ENCODE assay signal across 8 mouse cellular contexts in genomic region chr10:34297299-34297979, GRCm38 (mm10). TPM values are rescaled to one million over a fixed set of nuclear protein-coding genes. Genes with fewer than 3 reads are reported as not detected.
A peak's percentile ranks its signal among the peaks of the same experiment; 100 is the strongest.
DNase-seq lines count a peak whose midpoint lies in the region; ATAC-seq lines count a peak whose summit lies in the region.

Tspyl4 (plus strand) TSS chr10:34297442.

- peak; percentile 93 for DNase-seq in gastrocnemius, adult 18-20 months (ENCODE audit: low spot score)
- DNase-seq in left cerebral cortex, adult 11 months (ENCODE audit: low spot score): peak; percentile 95
- DNase-seq in lung, postnatal 36 days: peak; percentile 96
- peak; percentile 97 for DNase-seq in retina, embryonic 14.5 days (ENCODE audit: low spot score)
- DNase-seq in thymus, postnatal 36 days: peak; percentile 92 to 95

- no peaks in the 10 kb centered on the region for H3K36me3 ChIP-seq in hindbrain, embryonic 16.5 days (ENCODE audit: control insufficient read depth, insufficient read depth, low read length)

- H3K27me3 ChIP-seq in hindbrain, embryonic 16.5 days (replicated peaks; ENCODE audit: control insufficient read depth, insufficient read depth, low read length): no peaks in the 10 kb centered on the region

- peak within 1 kb of the TSS; percentile 95 for H3K27ac ChIP-seq in hindbrain, embryonic 16.5 days (ENCODE audit: low read depth, low read length)

- H3K4me2 ChIP-seq in hindbrain, embryonic 16.5 days (ENCODE audit: low read length): peak within 1 kb of the TSS; percentile 99

- peaks cover 29% of the 10 kb centered on the region for H3K4me1 ChIP-seq in hindbrain, embryonic 16.5 days (ENCODE audit: control insufficient read depth, insufficient read depth, low read depth, low read length)

- peak within 1 kb of the TSS; percentile 80 for H3K9ac ChIP-seq in hindbrain, embryonic 16.5 days (ENCODE audit: low read depth, low read length)

- H3K9me3 ChIP-seq in hindbrain, embryonic 16.5 days (ENCODE audit: control insufficient read depth, low read length): no peaks in the 10 kb centered on the region

- under 1% methylated on average over 38 of the region's 38 CpGs for WGBS in hindbrain, embryonic 16.5 days

- H3K4me3 ChIP-seq in hindbrain, embryonic 16.5 days (ENCODE audit: low read length): peak within 1 kb of the TSS; percentile 64

- peak; percentile 96 for ATAC-seq in activated CD4-positive, CD25-positive, alpha-beta regulatory T cell, adult 4 months
- peak; percentile 95 for ATAC-seq in common myeloid progenitor, adult 5-6 weeks (replicated peaks; ENCODE audit: low read depth, poor library complexity, severe bottlenecking)
- peak; percentile 98 for ATAC-seq in hindbrain, embryonic 16.5 days

RNA-seq across cellular contexts. Expression of gene Tspyl4, which starts in this region (rescaled TPM):
- polyA plus RNA-seq in activated CD4-positive, CD25-positive, alpha-beta regulatory T cell, adult 4 months (2017; shearing (Covaris generic)): 10 to 100 TPM; 12.1 to 15.8 TPM
- 1.7 and 1.8 TPM in 2 replicates for total RNA-seq in common myeloid progenitor, adult 5-6 weeks (2017)
- 1 to 10 TPM; 1.6 to 2.2 TPM for total RNA-seq in gastrocnemius, adult 18-20 months (2021)
- 413 and 424 TPM in 2 replicates for polyA plus RNA-seq in hindbrain, embryonic 16.5 days (2015; fragmentation: Nextera tagmentation; extraction: Ambion mirVana)

Comparison
In these comparisons a context has a peak if more than half of its experiments do, and no peak if none do; other contexts are left out.
1. Peak in every context shown above with its lines: DNase-seq, ATAC-seq, H3K4me3 ChIP-seq and H3K27ac ChIP-seq.
2. RNA of gene Tspyl4 (polyA plus RNA-seq): 413 to 424 TPM in hindbrain, embryonic 16.5 days; 12.1 to 15.8 TPM in activated CD4-positive, CD25-positive, alpha-beta regulatory T cell, adult 4 months; every median in the first group is over 10 times any median in the second.